Mouse (Mus musculus): ENCODE measurements around the gene Dpm1.

- TF ChIP-seq GATA1 (IDR thresholded peaks at IDR 0.05; ENCODE audit: borderline replicate concordance, low read length) (no peak), FLI1 (IDR thresholded peaks at IDR 0.05; ENCODE audit: low read length) (no peak)
Observed at GRCm38 (mm10) chr2:168231471-168231829, 1.1 kb upstream of the Dpm1 start.

Measured in megakaryocyte, embryonic 14.5 days (primary cell).